In genomic region chr9:44713574-44713973, GRCm38 (mm10) we compare ENCODE assay signal across 35 mouse cellular contexts. TPM values are rescaled to one million over a fixed set of nuclear protein-coding genes. Genes with fewer than 3 reads are reported as not detected.
"Had no signal": no experiment of that assay in that cellular context is flagged by ENCODE, and none has a peak within 500 bp of the region (broad histone marks: within the 10 kb centered on the region; RNA-seq: fewer than 3 reads in every experiment).

No protein-coding gene starts in this region.

- H3K27ac ChIP-seq: heart, adult 2 months; heart, embryonic 13.5 days; heart, embryonic 15.5 days; hindbrain, embryonic 14.5 days; hindbrain, postnatal 0 days; kidney, embryonic 15.5 days; kidney, postnatal 0 days; limb, embryonic 13.5 days; limb, embryonic 15.5 days; liver, embryonic 12.5 days had no signal

- H3K4me2 ChIP-seq: heart, embryonic 11.5 days; heart, embryonic 13.5 days; heart, embryonic 15.5 days; hindbrain, embryonic 14.5 days; kidney, embryonic 15.5 days; limb, embryonic 13.5 days; limb, embryonic 15.5 days; liver, embryonic 12.5 days had no signal

- H3K27me3 ChIP-seq: heart, embryonic 13.5 days; heart, embryonic 15.5 days; kidney, embryonic 15.5 days; limb, embryonic 13.5 days; limb, embryonic 15.5 days had no signal

- H3K9ac ChIP-seq: heart, embryonic 15.5 days; hindbrain, embryonic 14.5 days; kidney, embryonic 15.5 days; limb, embryonic 13.5 days; limb, embryonic 15.5 days; liver, embryonic 12.5 days had no signal

- ATAC-seq: hindbrain, postnatal 0 days; liver, embryonic 12.5 days had no signal

- H3K9me3 ChIP-seq: heart, embryonic 13.5 days; heart, embryonic 15.5 days; kidney, embryonic 15.5 days; limb, embryonic 13.5 days; limb, embryonic 15.5 days; liver, embryonic 12.5 days had no signal

- DNase-seq: gastrocnemius, postnatal 14 days; gastrocnemius, postnatal 36 days; heart, adult 2 months; heart, postnatal 36 days; kidney, adult 11 months; kidney, adult 2 months; kidney, adult 9 months; kidney, postnatal 14 days; kidney, postnatal 36 days; layer of hippocampus, adult 9-11 months; layer of hippocampus, postnatal 36 days; left cerebral cortex, postnatal 4 days had no signal

- H3K4me3 ChIP-seq: heart, adult 2 months; heart, embryonic 13.5 days; heart, embryonic 15.5 days; kidney, embryonic 15.5 days; limb, embryonic 13.5 days; limb, embryonic 15.5 days; liver, embryonic 12.5 days had no signal

RNA-seq across cellular contexts. Expression of gene Treh, which starts 40.5 kb away (rescaled TPM):
- total RNA-seq: gastrocnemius, adult 18-20 months; gastrocnemius, adult 8-10 months; gastrocnemius, postnatal 14 days; gastrocnemius, postnatal 36 days; heart, adult 2 months; heart, postnatal 14 days; heart, postnatal 36 days; hematopoietic stem cell, adult 5-6 weeks; hindbrain, postnatal 0 days; layer of hippocampus, adult 18-20 months; layer of hippocampus, adult 8-10 months; layer of hippocampus, postnatal 14 days; layer of hippocampus, postnatal 36 days; left cerebral cortex, adult 18-20 months; left cerebral cortex, postnatal 10 days; left cerebral cortex, postnatal 4 days had no signal
- polyA plus RNA-seq: heart, adult 2 months; heart, embryonic 11.5 days; heart, embryonic 13.5 days; heart, embryonic 15.5 days; heart, postnatal 0 days; hindbrain, embryonic 11.5 days; hindbrain, embryonic 14.5 days; hindbrain, postnatal 0 days; intestine, embryonic 14.5 days; limb, embryonic 11.5 days; limb, embryonic 13.5 days; limb, embryonic 15.5 days; liver, embryonic 12.5 days had no signal
